Comparison of ENCODE assay signal across 8 mouse cellular contexts in the genomic region with DNA sequence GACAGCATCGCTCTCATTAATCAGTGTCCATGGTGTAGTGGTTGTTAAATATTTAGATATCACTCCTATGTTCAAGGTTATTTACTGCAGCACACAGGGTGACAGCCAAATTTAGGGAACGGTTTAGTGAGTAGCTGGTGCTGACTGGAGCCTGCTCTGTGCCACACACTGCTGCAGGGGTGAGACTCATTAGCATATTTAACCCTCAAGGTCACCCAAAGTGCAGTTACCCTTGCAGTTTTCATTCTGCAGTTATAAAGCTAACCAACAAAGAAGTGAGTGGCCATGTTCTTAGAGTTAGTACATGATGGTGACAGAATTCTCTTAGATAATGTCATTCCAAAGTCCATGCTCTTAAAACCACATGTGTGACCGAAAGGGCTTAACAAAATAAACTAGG.
"Had no signal": no experiment of that assay in that cellular context is flagged by ENCODE, and none has a peak within 500 bp of the region (broad histone marks: within the 10 kb centered on the region; RNA-seq: fewer than 3 reads in every experiment).

No protein-coding gene starts in this region.

- DNase-seq: left cerebral cortex, postnatal 4 days; lung, embryonic 14.5 days; lung, postnatal 10 days; lung, postnatal 4 days; midbrain, embryonic 14.5 days; right cerebral cortex, adult 18-20 months; right cerebral cortex, postnatal 25 days; thymus, postnatal 4 days had no signal
